Mouse (Mus musculus) embryo, embryonic 11 days (tissue): ENCODE results near the gene Art3.

Experiments
- DNase-seq: peaks from one replicate; pipeline ENCODE4 v3.0.0-alpha.2; 2015

Gene Art3

DNA sequence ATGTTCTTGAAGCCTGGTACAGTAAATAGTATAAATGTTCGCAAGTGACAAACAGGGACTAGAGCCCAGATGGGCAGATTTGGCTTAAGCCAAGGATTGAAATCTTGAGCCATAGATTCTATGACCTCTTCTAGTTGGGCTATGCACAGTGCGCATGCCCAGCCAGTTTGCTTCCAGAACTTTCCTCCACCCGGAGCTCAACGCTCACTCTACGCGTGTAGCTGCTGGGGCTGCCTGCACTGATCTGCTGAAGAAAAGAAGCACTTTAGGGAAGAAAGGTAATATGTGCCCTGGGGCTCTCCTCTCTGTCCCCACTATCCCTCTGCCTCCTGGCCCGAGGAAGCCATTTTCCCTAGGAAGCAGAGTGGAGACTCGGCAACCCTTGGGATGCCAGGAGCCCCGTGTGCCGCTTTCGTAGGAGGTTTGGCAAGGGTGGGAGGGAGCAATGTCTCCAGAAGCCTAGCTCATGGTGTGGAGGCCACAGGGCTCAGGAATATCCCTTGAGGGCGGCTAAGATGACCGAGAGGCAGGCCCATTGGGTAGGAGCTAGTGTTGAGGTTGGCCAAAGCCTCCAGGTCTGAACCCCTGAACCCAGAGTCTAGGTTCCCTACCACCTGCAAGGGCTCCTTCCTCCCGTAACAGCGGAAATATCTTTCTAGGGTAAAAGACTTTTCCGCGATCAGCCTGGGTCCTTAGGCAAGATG, at the start of gene Art3:
Gene Art3, plus strand, starts transcription at position 193 of the 704 bp plus-strand sequence.
- no peak for DNase-seq

GRCm38 (mm10) chr5:92282571-92282970, 49.1 kb upstream of the Art3 start:
- no peak for DNase-seq

DNA sequence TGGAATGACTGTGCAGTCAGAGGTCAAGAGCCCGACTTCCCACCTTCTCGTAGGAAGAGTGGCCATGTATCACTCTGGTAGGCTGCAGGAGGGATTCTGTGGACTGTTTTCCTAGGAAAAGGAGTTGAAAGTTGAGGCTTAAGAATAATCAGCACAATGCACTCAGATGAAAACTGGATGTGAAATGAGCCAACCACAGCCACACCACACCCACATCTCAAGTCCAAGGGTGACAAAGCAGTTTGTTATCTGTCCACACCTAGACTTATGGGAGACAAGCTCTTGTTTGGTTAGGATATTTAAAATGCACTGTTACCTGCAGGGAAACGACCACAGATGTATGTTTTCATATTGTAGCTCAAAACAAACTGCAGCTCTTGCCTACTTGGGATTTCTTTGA, 48.5 kb upstream of the Art3 start:
- no peak for DNase-seq

- no peak for DNase-seq
Measured at GRCm38 (mm10) chr5:92287840-92288239, 43.8 kb upstream of the Art3 start.

DNA sequence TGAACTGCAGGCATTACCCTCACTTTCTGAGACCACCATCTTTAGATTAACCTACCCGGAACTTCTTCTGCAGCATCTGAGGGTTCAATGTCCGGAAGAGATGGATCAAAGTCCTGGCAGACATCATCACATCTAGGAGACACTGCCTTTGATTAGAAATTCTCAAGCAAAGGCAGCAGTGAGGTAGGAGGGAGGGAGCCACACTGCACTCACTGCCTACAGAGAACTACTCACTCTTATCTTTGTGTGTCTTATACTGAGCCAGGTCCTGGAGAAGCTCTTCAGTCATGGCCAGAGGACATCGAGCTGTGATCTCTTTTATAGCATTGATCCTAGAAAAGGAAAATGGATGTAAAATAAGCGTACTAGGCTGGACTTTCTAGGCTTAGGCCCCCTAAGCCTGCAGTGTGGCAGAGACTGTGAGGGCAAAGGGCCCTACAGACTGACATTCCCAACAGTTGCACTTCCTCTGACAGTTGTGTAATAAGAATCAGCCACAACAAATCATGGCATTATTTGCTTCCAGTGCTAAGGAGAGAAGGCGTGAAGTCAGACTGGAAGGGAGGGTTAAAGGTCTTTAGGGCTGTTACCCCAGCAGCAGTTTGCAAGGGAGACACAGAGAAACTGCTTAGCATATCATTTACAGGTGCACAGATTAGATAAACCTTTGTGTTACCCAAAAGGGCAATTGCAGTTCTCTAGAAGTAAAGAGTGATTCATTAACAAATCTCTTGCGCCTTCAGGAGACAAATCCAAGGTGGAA, 39.8 kb upstream of the Art3 start:
- no peak for DNase-seq

DNA sequence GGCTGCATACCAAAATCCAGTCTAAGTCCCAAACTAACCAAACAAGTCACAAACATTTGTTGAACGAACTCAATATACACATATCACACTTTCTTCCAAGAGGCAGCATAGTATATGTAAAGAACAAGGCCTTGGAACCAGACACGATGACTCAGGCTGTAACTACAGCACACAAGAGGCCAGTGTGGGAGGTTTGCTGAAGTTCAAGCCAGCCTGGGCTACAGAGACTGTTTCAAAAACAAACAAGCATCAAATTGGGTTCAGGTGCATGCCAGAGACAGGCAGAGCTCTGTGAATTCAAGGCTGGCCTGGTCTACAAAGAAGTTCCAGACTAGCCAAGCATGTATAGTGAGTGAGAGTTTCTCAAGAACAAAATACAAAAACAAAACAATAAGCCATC, 37.1 kb upstream of the Art3 start:
- no peak for DNase-seq

GRCm38 (mm10) chr5:92302149-92302840, 29.3 kb upstream of the Art3 start:
- DNase-seq: no peak

- DNase-seq: no peak
Measured at GRCm38 (mm10) chr5:92304291-92304690, 27.3 kb upstream of the Art3 start.

- peak; percentile 96 for DNase-seq
Measured at GRCm38 (mm10) chr5:92309681-92310511, 21.7 kb upstream of the Art3 start, which contains the start of gene Sdad1. Gene Sdad1 (minus strand): TSS chr5:92310479.

DNA sequence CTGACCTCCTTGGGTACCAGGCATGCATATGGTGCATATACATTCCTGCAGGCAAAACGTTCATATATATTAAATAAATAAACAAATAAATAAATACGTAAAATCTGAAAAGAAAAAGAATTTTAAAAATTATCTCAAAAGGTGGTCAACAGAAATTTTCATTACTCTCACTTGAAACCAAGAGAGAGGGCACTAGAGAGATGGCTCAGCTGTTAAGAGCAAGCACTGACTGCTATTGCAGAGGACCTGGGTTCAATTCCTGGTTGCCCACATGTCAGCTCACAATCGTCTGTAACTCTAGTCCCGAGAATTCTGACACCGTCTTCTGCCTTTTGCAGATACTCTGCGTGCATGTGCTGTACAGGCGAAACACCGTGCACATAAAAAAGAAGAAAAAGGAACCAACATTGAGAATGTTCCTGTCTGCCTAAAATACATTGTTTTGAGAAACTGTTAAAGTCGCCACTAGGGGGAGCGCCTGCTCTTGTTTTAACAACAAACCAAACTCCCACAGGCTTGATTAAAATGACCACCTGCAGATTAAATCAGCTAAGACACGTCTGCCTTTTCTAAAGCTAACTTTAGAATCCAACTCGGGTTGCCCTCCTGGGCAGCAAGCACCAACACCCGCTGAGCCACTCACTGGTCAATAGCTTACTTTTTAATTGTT, 19.4 kb upstream of the Art3 start:
- peak; percentile 94 for DNase-seq

DNA sequence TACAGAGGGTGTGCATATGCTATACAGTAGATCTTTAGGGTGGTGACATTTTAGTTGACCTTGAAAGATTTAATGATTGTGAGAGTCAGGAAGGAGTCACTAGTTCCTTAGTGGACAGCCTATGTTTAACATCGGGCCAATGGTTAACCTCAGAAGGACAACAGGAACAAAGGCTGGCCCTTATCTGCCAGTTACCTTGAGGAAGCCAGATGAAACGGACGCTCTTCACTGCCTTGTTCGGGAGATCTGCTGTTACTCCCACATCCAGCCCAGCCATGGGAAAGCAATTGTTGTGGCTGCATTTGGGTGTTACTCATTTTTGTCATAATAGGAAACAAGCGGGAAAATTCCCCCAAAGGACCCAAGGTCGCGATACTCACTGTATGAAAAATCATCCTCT, 17.9 kb upstream of the Art3 start:
- no peak for DNase-seq

- DNase-seq: no peak
Measured at GRCm38 (mm10) chr5:92318119-92318518, 13.5 kb upstream of the Art3 start.

GRCm38 (mm10) chr5:92318596-92318995, 13.0 kb upstream of the Art3 start:
- no peak for DNase-seq

GRCm38 (mm10) chr5:92321631-92322400, 9.8 kb upstream of the Art3 start:
- no peak for DNase-seq

DNA sequence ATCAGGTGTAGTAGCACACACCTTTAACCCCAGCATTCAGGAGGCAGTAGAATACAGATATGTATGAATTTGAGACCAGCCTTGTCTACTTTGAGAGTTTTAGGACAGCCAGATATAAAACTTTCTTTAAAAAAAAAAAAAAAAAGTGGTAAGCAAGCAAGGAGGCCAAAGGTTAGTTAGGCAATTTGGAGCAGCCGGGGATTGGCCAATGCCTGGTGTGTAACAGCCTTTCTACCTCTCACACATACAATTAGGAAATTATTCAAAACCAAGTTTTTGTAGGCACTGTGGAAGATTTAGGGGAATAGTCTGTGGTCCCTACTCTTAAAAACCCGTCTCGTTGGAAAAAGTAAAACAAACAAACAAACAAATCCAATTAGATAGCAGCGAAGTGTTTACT, 9.0 kb upstream of the Art3 start:
- no peak for DNase-seq

DNA sequence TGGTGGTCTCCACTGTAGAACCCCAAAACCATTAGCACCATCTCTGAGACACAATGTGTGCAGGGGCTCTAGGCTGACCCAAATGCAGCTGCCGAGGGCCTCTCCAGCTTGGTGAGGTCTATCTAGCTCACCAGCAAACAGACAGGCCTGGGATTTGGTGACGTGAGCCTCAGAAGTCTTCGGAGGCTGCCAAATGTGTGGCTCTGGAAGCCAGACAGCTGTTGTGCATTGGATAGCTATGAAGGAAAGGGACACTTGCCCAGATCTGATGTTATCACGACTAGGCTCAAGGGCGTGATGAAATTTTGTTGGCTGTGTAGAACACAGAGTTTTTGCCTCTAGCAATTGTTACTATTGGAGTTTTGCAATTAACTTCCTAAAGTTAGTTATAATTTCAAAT, 8.4 kb upstream of the Art3 start:
- no peak for DNase-seq

DNA sequence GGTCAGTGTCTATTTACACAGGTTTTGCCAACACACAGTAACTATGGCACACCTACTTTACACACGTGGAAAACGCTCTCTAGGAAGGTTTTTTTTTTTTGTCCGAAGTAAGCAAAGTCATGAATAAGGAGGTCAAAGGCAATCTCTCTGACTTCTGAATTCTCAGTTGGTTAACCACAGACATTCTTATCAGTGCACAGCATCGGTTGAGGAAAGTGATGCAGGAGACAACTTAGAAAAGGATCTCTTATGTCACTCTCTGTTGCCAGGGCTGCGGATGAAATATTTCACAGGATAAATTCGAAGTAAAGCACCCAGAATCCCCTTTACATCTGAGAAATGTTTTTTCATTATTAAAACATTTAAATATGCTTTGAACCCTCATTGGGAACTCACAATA, 4.3 kb upstream of the Art3 start:
- DNase-seq: no peak

DNA sequence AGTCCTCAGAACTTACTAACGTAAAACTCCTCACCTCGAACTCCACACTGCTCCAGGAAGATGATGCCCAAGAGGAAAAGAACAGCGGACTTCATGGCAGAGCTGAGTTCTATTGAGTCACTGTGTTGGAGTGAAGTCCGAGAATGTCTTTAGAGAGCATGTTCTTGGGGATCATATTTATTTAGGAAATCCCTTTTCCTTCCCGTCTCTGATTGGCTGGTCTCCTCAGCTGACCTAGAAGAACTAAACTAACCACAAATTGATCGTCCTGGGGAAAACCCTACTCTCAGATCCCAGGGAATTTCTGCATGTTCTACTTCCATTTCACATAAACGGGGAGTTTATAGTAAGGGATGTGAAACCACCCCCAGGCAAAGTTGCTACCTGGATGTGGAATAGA, 3.7 kb upstream of the Art3 start, which contains the start of gene Cxcl9:
Gene Cxcl9, minus strand, starts transcription at position 151 of the 400 bp plus-strand sequence.
- no peak for DNase-seq

- DNase-seq: no peak
Measured at GRCm38 (mm10) chr5:92331122-92331521, 505 bp upstream of the Art3 start.

DNA sequence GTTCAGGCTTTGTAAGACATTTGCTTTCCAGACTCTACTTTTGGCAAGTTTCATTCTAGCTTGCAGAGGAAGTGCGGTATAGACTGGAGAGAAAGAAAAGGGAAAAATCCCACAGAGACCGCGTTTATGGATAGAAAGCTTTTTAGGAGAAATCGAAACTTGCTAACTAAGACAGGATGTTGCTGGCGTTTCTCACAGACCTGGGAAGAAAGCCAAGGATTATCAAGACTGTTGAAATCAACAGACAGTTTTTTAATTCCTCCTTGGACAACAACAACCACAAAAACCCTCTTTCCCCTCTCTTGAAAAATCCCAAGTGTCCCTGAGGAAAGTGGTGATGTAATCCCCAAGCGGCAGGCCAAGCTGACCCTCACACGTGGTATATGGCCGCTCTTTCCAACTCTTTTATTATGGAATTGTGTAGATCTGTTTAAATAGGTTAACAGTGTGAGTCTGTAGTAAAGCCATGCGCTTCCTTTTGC, 773 bp downstream of the Art3 start:
- DNase-seq: no peak

- DNase-seq: no peak
Measured at GRCm38 (mm10) chr5:92336743-92337142, 5.1 kb downstream of the Art3 start.
